Mouse (Mus musculus) heart, adult 2 months (tissue): ENCODE measurements around the gene Arhgap35. TPM values are rescaled to one million over a fixed set of nuclear protein-coding genes. Genes with fewer than 3 reads are reported as not detected.

Experiments
- DNase-seq, 2 experiments: peaks; one replicate each; pipeline ENCODE4 v3.0.0; 2021
- H3K27ac ChIP-seq: fragments of 200-600 bp; 2 replicates; pipeline ENCODE4 v1.8.1; 2022
- H3K27me3 ChIP-seq: fragments of 200-500 bp; 2 replicates; pipeline ENCODE4 v1.6.1; 2012; ENCODE audit warnings: mild to moderate bottlenecking, low read length, inconsistent platforms, mixed read lengths; ENCODE audit not compliant: control insufficient read depth, insufficient read depth
- H3K36me3 ChIP-seq: fragments of 200-500 bp; 2 replicates; pipeline ENCODE4 v1.6.1; 2012; ENCODE audit warnings: low read length, inconsistent platforms; ENCODE audit not compliant: control insufficient read depth, insufficient read depth
- H3K4me1 ChIP-seq: fragments of 200-500 bp; 2 replicates; pipeline ENCODE4 v1.6.1; 2011; ENCODE audit warnings: low read length; ENCODE audit not compliant: control insufficient read depth, insufficient read depth
- H3K4me3 ChIP-seq: fragments of 200-600 bp; 2 replicates; pipeline ENCODE4 v1.8.1; 2022
- H3K79me2 ChIP-seq: fragments of 200-500 bp; replicated peaks from 2 replicates; pipeline ENCODE4 v1.6.1; 2012; ENCODE audit warnings: mild to moderate bottlenecking, inconsistent platforms, low read length, moderate library complexity, mixed read lengths; ENCODE audit not compliant: control insufficient read depth, insufficient read depth
- H3K9ac ChIP-seq: fragments of 200-500 bp; 2 replicates; pipeline ENCODE4 v1.6.1; 2012; ENCODE audit warnings: low read depth, mild to moderate bottlenecking, control low read depth, inconsistent platforms, low read length, mixed read lengths
- CTCF ChIP-seq: fragments of 200-600 bp; IDR thresholded peaks from 2 replicates; pipeline ENCODE4 v1.8.1; 2022; ENCODE audit warnings: antibody characterized with exemption, mild to moderate bottlenecking, moderate library complexity
- EP300 ChIP-seq: fragments of 200-500 bp; IDR thresholded peaks from 2 replicates; pipeline ENCODE4 v1.6.1; 2011; ENCODE audit warnings: low read depth, low read length, control low read depth; ENCODE audit not compliant: insufficient read depth
- POLR2A ChIP-seq: fragments of 200-500 bp; IDR thresholded peaks from 2 replicates; pipeline ENCODE4 v1.6.1; 2011; ENCODE audit warnings: mild to moderate bottlenecking, low read depth, low read length, control low read depth; ENCODE audit not compliant: insufficient read depth
- WGBS: fragments of 180-500 bp; shearing (Covaris S2); methylation state at CpG from one replicate; pipeline ENCODE4 v1.1.7; 2018; 5-methylcytosine and 5-hydroxymethylcytosine counted together
- intact Hi-C: fragments of 180-260 bp; cut with DNase I; formaldehyde crosslinking; loops from one replicate; pipeline ENCODE4 v1.15.1; 2025
- polyA plus RNA-seq: library from polyadenylated mRNA; depleted of rRNA; stranded (reverse); fragments of >200 nt; gene quantifications from 2 replicates; pipeline ENCODE4 v1.2.3, GENCODE M21; 2012
- total RNA-seq, 2 experiments: library from RNA; stranded (reverse); gene quantifications; 2 replicates each; pipeline ENCODE4 v1.2.3; 2021

The Arhgap35 gene
- total and polyA plus RNA-seq, 3 experiments: 15.6 to 33.8 (median 32.5) TPM

GRCm38 (mm10) chr7:16492211-16492610, 122.6 kb downstream of the Arhgap35 start:
- H3K27me3 ChIP-seq: no peaks in the 10 kb centered on the region
- no peak overlapping the region for H3K4me3 ChIP-seq
- no peaks in the 10 kb centered on the region for H3K36me3 ChIP-seq
- TF ChIP-seq CTCF (no peak), POLR2A (no peak), EP300 (no peak)
- intact Hi-C loops: no loop called here
- no peak overlapping the region for H3K27ac ChIP-seq
- H3K4me1 ChIP-seq: no peaks in the 10 kb centered on the region
- DNase-seq: no peak
- H3K79me2 ChIP-seq: no peaks in the 10 kb centered on the region
- WGBS: 61% methylated on average over 3 of the region's 3 CpGs
- no peak overlapping the region for H3K9ac ChIP-seq

- no peak overlapping the region for H3K9ac ChIP-seq
- TF ChIP-seq CTCF: no peak; the same call in 1 of the 2 replicates
- peak; percentile 88 for TF ChIP-seq EP300
- no peaks in the 10 kb centered on the region for H3K27me3 ChIP-seq
- WGBS: 35% methylated on average over 3 of the region's 3 CpGs
- no peak overlapping the region for H3K27ac ChIP-seq
- intact Hi-C loops: loop anchor here (1.0 kb wide), 1 partner anchor 26 kb away; no protein-coding TSS in a partner anchor
- no peak overlapping the region for H3K4me3 ChIP-seq
- no peaks in the 10 kb centered on the region for H3K36me3 ChIP-seq
- peak; percentile 56 to 71 for DNase-seq
- H3K79me2 ChIP-seq: no peaks in the 10 kb centered on the region
- H3K4me1 ChIP-seq: no peaks in the 10 kb centered on the region
Measured at GRCm38 (mm10) chr7:16491759-16492158, 123.0 kb downstream of the Arhgap35 start.

GRCm38 (mm10) chr7:16489948-16490347, 124.8 kb downstream of the Arhgap35 start:
- H3K9ac ChIP-seq: no peak overlapping the region
- TF ChIP-seq CTCF (peak; percentile 72), POLR2A (no peak), EP300 (no peak)
- no peak overlapping the region for H3K4me3 ChIP-seq
- H3K27me3 ChIP-seq: no peaks in the 10 kb centered on the region
- intact Hi-C loops: loop anchor here (1.0 kb wide), 1 partner anchor 129 kb away; no protein-coding TSS in a partner anchor
- DNase-seq: peak; percentile 25 to 54
- H3K79me2 ChIP-seq: no peaks in the 10 kb centered on the region
- H3K36me3 ChIP-seq: no peaks in the 10 kb centered on the region
- 78% methylated on average over 9 of the region's 9 CpGs for WGBS
- no peak overlapping the region for H3K27ac ChIP-seq
- no peaks in the 10 kb centered on the region for H3K4me1 ChIP-seq

- H3K27ac ChIP-seq: no peak overlapping the region
- TF ChIP-seq EP300 (no peak), POLR2A (no peak), CTCF (no peak)
- no peaks in the 10 kb centered on the region for H3K4me1 ChIP-seq
- H3K36me3 ChIP-seq: no peaks in the 10 kb centered on the region
- no peak overlapping the region for H3K4me3 ChIP-seq
- no peaks in the 10 kb centered on the region for H3K79me2 ChIP-seq
- no peak for DNase-seq
- intact Hi-C loops: no loop called here
- no peaks in the 10 kb centered on the region for H3K27me3 ChIP-seq
- H3K9ac ChIP-seq: no peak overlapping the region
Measured at GRCm38 (mm10) chr7:16488816-16489215, 126.0 kb downstream of the Arhgap35 start.

DNA sequence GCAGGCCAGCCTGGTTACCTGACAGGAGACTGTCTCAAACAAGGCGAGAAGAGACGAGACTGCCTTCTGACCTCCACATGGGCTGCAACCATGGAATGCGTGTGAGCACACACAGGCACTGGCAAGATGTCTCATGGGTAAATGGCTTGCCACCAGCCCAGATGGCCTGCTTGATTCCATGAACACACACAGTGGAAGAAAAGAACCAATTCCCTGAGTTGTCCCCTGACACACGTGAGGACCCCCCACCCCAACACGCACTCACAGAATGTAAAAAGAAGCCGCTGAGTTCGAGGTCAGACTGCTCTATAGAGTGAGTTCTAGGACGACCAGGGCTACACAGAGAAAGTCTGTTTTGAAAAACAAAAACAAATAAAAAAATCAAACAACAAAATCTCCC, 137.2 kb downstream of the Arhgap35 start, which contains the start of gene Npas1:
Npas1 (minus strand) TSS at position 101 of the 400 bp plus-strand sequence.
- DNase-seq: no peak
- Histone ChIP-seq H3K27me3 (peaks cover 15% of the 10 kb centered on the region), H3K4me1 (no peaks in the 10 kb centered on the region), H3K4me3 (no peak within 1 kb of the TSS), H3K27ac (no peak within 1 kb of the TSS), H3K36me3 (no peaks in the 10 kb centered on the region), H3K9ac (no peak within 1 kb of the TSS), H3K79me2 (no peaks in the 10 kb centered on the region)
- TF ChIP-seq EP300 (no peak), CTCF (no peak), POLR2A (no peak)
- intact Hi-C loops: no loop called here
- 89% methylated on average over 8 of the region's 8 CpGs for WGBS

DNA sequence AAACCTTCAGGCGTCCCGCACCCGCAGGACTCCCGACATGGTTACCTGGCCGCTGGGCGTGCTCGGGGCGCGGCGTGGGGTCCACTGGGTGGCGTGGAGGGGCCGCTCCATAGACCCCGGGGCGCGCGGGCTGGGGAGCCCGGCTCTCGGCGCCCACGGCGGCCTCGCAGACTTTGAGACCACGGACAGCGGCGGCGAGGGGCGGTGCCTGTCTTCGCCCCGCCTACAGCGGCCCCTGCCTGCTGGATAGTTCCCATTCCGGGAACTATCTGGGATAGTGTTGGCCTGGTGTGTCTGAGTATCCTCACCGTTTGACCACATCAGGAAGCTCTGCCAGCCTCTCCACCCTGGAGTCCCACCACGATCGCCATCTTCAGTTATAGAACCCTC, 138.2 kb downstream of the Arhgap35 start:
- TF ChIP-seq CTCF (no peak), POLR2A (no peak), EP300 (no peak)
- no peak overlapping the region for H3K27ac ChIP-seq
- WGBS: 2% methylated on average over 34 of the region's 34 CpGs
- H3K9ac ChIP-seq: no peak overlapping the region
- intact Hi-C loops: no loop called here
- DNase-seq: no peak
- H3K27me3 ChIP-seq: peaks cover 15% of the 10 kb centered on the region
- no peaks in the 10 kb centered on the region for H3K79me2 ChIP-seq
- no peaks in the 10 kb centered on the region for H3K4me1 ChIP-seq
- no peaks in the 10 kb centered on the region for H3K36me3 ChIP-seq
- H3K4me3 ChIP-seq: no peak overlapping the region
